Mouse (Mus musculus) lung, postnatal 25 days (tissue): Measurements from ENCODE around the gene Flot1.

ENCODE experiments used
- DNase-seq: peaks from one replicate; pipeline ENCODE4 v3.0.0; 2022; ENCODE audit warnings: low spot score

Gene Flot1

DNA sequence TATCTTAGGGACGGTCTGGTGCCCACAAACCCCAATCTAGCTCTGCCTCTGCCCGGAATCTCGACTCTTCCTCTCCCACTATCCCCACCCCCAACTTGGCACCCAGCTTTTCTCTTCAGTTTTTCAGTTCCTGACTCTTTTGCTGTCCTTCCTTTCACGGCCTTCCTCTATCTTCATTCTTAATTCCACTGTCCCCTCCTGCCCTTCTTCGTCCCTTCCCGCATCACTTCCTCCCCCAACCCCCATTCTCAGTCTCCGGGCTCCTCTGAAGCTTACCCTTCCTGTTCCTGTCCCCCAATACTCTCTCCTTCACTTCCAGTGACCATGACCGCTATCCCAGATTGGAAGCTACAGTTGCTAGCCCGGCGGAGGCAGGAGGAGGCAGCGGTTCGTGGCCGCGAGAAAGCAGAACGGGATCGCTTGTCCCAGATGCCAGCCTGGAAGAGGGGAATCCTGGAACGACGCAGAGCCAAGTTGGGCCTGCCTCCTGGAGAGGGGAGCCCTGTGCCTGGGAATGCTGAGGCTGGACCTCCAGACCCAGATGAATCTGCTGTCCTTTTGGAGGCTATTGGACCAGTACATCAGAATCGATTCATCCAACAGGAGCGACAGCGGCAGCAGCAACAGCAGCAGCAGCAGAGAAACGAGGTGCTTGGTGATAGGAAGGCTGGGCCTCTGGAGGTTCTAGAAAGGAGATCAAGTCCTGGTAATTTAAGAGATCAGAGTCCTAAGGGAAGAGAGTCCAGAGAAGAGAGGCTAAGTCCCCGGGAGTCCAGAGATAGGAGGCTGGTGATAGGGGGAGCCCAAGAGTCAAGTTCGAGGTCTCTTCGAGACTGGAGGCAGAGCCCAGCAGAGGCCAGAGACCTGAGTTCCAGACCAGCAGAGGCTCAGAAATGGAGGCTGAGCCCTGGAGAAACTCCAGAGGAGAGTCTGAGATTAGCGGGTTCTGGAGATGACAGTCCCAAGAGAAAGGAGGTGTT, 44.2 kb downstream of the Flot1 start:
- peak; percentile 71 for DNase-seq

DNA sequence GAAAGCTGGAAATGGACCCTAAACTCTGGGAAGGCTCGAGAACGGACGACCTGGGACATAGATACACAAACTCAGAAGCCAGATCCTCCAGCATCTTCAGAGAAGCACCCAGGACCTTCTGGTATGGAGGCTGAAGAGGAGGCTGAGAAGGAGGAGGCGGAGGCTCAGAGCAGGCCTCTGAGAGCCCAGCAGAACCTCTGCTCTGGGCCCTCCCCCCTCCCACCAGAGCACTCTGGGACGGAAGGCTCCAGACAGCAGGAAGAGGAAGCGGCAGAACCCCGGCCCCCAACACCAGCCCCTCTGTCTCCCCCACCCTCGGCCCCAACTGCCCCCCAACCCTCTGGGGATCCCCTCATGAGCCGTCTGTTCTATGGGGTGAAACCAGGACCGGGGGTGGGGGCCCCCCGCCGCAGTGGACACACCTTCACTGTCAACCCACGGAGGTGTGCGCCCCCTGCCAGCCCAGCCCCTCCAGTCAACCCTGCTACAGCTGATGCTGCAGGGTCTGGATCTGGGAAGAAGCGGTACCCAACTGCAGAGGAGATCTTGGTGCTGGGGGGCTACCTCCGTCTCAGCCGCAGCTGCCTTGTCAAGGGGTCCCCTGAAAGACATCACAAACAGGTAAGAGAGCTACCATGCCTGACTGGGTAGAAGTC, 45.3 kb downstream of the Flot1 start:
- peak; percentile 70 for DNase-seq

DNA sequence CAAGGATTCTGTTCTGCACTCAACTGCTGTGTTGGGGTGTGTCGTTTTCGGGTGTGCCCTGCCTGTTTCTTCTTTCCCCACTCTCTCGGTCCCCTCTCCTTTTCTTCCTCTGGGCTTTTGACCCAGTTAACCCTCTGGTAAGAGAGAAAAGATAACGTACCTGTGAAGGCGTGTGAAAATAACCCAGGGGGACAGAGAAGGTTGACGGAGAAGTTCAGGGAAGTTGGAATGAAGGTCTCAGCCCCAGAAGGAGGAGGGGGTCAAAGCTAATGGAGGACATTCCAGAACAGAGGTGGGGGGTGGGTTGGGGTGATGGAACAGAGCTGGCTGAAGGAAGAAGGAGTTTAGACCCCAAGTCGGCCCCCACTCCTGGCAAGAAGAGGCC, 45.9 kb downstream of the Flot1 start:
- no peak for DNase-seq

DNA sequence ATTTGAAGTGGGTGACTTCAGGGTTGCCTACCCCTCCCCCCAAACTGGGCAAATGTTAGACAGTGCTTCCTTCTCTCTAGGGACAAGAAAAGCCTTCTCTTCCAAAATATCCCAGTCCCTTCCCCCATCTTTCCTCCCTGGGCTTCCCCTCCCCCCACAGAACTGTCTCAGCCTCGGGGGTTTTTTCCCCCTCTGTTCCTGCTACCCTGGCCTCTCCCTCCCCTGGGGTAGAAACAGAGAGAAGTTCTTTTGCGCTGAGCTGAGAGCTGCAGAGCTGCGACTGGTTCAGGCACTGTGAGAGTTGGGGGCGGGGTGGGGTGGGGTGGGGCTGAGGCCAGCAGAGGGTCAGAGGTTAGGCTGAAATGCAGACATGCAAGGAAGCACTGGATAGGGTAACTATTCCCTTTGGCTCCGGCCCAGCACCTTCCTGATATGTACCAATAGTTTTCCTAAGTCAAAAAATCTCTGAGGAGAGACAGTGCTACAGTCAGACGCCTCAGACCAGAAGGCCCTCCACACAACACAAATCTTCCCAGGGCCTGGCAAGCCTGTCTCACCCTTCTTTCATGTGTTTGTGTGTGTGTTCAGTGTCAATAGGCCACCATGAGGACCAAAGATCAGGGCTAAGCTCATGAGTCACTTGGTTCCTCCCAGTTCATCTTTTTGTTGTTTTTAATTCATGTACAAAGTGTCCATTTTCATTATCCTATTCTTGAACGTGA, 46.5 kb downstream of the Flot1 start:
- peak; percentile 42 for DNase-seq

DNA sequence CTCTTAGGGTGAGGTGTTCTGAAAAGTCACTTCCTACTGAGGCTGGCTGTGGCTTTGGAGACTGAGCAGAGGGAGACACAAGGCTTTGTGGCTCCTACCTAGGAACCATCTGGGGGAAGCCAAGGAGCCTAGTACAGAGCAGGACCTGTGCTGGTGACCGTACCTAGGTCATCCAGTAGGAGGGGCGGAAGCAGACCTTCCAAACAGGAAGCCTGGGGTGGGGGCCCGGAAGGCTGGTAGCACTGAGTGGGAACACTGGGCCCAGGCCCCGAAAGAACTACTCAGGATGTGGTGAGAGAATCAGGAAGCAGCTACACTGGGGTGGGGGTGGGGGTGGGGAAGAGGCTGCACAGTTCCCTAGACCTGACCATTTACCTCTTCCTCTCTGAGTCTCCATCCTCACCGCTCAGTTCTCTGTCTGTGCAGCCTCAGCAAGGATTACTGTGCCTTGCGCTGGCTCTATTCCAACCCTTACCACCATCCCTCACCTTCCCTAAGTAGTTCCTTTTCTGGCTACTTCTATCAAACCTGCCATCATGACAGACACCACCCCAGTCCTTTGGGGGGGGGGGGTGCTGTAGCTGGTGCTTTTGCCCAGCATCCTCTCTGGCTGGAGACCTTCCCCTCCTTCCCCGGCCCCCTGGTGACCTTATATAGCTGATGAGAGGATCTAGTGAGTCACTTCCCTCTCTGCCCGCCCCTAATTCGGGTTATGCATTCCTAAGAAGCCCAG, 47.3 kb downstream of the Flot1 start:
- DNase-seq, result peak; percentile 89

- peak; percentile 23 for DNase-seq
These were observed 48.1 kb downstream of the Flot1 start for GRCm38 (mm10) chr17:35870884-35871696.

DNA sequence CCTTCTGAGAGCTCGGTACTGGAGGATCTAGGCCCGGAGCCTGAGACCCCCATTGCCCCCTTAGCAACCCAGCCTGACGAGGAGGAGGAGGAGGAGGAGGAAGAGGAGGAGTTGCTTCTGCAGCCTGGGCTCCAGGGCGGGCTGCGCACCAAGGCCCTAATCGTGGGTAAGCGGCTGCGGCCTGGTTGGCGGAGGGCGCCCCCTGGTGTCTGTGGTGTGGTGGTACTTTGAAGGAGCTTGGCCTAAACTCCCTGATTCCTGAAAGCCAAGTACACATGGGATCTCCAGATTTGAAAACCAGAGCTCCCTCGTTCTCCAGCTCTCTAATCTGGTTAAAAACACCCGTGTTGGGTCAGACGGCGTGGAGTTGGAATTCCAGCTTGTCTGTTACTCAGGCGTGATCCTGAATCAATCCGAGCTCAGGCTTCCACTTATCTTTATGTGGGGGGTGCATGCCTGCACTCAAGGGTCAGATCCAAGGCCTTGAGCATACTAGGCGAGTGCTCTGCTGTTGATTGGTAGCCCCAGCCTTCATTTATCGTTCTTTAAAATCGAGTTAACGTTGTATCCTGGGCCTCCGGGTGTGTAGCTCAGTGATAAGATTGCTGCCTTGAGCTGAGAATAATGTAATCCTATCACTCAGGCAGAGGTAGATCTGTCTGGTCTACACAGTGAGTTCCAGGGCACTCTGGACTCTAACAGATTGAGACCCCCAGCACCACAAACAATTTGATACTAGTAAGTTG, 50.9 kb downstream of the Flot1 start:
- DNase-seq, result peak; percentile 88

GRCm38 (mm10) chr17:35874721-35875120, 51.7 kb downstream of the Flot1 start:
- DNase-seq, result no peak

DNA sequence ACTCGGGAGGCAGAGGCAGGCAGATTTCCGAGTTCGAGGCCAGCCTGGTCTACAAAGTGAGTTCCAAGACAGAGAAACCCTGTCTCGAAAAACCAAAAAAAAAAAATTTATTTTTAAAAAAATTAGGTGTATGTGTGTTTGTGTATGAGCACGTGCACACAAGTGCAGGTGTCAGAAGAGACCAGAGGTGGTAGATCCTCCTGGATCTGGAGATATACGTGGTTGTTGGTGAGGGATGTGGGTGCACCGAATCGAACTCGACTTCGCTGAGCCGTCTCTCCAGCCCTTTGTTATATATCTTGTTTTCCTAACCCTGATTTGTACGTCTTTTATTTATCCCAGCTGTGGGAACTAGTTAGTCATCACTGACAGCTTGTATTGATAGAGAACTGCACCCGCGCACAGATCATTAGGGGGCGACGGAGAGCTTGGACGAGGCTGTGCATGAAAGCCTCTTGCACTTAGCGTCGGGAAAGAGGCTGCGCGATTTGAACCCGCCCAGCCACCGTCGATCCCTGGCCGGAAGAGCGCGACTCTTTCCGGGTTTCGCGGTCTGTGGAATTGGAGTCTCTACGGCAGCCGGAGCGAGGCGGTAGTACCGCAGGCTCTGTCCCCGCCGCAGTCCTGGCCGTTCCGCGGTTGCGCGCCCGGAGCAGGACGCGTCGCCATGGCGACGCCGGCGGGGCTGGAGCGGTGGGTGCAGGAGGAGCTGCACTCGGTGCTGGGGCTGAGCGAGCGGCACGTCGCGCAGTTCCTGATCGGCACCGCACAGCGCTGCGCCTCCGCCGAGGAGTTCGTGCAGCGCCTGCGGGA, 56.4 kb downstream of the Flot1 start, which contains the start of gene Dhx16:
Dhx16 (plus strand) TSS at position 575 of the 813 bp plus-strand sequence.
- DNase-seq, result peak; percentile 96
